Mouse (Mus musculus): ENCODE results near the gene Lamb3.

DNA sequence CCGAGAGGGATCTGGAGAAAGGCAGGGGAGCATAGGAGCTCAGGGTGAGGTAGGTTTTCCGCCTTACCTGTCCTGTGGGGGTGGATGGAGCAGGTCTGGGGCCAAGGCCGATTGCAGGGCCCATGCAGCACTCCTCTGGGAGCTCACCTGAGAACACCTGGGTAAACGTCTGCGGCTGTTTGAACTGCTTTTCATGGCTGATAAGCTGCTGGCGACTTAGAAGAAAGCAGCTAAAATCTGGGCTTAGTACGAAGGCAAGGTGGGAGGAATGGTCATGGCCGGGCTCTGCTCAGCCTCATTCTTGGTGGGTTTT lies 94.5 kb downstream of the Lamb3 start:
- TF ChIP-seq POLR2A (IDR thresholded peaks at IDR 0.05; ENCODE audit: insufficient read depth, low read depth, low read length) = no peak
- TF ChIP-seq CTCF (IDR thresholded peaks at IDR 0.05; ENCODE audit: insufficient read depth, low read depth, low read length) = no peak

All from olfactory bulb, adult 2 months (tissue).